Mouse (Mus musculus) midbrain, embryonic 13.5 days (tissue): ENCODE measurements at regions not wholly inside any gene's neighbourhood (a gene's known extent, or its start where the extent isn't known, plus 50 kb on each side); places are given as distances from the start of the nearest gene placed in this dataset.

Source experiments
- ATAC-seq: fragments of 200-750 bp; cut with Nextera tagmentation; 2 replicates; pipeline ENCODE4 v1.8.0; 2017; ENCODE audit warnings: mild to moderate bottlenecking, moderate TSS enrichment, moderate library complexity
- H3K27ac ChIP-seq: fragments of 300-500 bp; sonication (generic); 2 replicates; pipeline ENCODE4 v1.5.1; 2015; ENCODE audit warnings: inconsistent platforms, mild to moderate bottlenecking, moderate library complexity
- H3K27me3 ChIP-seq: fragments of 300-500 bp; sonication (generic); 2 replicates; pipeline ENCODE4 v1.6.1; 2015; ENCODE audit warnings: mild to moderate bottlenecking, inconsistent platforms
- H3K36me3 ChIP-seq: fragments of 300-500 bp; sonication (generic); 2 replicates; pipeline ENCODE4 v1.6.1; 2015; ENCODE audit warnings: mild to moderate bottlenecking, inconsistent platforms
- H3K4me1 ChIP-seq: fragments of 300-500 bp; sonication (generic); replicated peaks from 2 replicates; pipeline ENCODE4 v1.6.1; 2015; ENCODE audit warnings: inconsistent platforms
- H3K4me2 ChIP-seq: fragments of 300-500 bp; sonication (generic); replicated peaks from 2 replicates; pipeline ENCODE4 v1.6.1; 2015; ENCODE audit warnings: moderate library complexity, mild to moderate bottlenecking, inconsistent platforms
- H3K4me3 ChIP-seq: fragments of 300-500 bp; sonication (generic); replicated peaks from 2 replicates; pipeline ENCODE4 v1.5.1; 2015; ENCODE audit warnings: mild to moderate bottlenecking, inconsistent platforms
- H3K9ac ChIP-seq: fragments of 300-500 bp; sonication (generic); replicated peaks from 2 replicates; pipeline ENCODE4 v1.6.1; 2015; ENCODE audit warnings: mild to moderate bottlenecking, inconsistent platforms
- H3K9me3 ChIP-seq: fragments of 300-500 bp; sonication (generic); 2 replicates; pipeline ENCODE4 v1.6.1; 2016; ENCODE audit warnings: mild to moderate bottlenecking, inconsistent platforms
- WGBS: fragments of 180-500 bp; shearing (Covaris S2); methylation state at CpG from one replicate; pipeline ENCODE4 v1.1.7; 2015; 5-methylcytosine and 5-hydroxymethylcytosine counted together

DNA sequence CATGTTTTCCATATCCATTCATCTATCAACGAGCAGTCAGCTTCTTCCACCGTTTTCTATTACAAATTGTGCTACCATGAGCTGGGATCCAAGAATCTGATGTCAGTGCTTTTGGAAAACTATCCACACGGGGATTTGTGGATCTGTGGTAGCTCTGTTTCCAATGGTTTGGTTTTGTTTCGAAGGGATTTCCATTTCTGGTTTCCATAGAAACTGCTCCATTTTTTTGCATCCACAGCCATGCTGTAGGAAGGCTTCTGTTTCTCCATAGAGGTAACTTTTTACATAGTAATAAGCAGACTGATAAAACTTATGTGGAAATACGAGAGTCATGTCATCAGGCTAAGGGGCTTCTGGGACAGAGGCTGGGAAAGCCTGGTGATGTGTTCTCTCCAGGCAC lies 76.1 kb upstream of the Cachd1 start:
- no peak for ATAC-seq
- H3K4me2 ChIP-seq = no peak overlapping the region

DNA sequence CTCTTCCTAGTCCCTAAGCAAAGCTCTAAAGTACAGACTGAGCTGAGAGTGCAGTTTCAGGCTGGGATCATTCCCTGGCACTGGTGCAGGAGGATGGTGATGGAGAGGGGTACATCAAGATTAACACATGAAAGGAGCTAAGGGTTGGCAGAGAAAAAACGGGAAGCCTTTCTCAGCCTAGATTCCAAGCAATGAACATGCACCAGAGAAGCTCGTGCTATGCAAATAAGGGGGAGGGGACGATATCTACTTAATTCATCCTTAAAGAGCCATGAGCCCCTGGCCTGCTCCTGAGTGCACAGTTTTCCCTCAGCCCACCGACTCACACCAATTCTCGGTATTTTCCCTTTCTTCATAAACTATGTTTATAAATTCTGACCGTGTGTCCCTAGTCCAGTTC lies 70.5 kb upstream of the Cachd1 start:
- H3K9ac ChIP-seq = no peak overlapping the region
- WGBS = 25% methylated on average over 6 of the region's 6 CpGs
- H3K27ac ChIP-seq = no peak overlapping the region
- ATAC-seq = 0 out of 2 replicates have a peak, but pooled peaks have one; percentile 45
- no peaks in the 10 kb centered on the region for H3K9me3 ChIP-seq
- no peak overlapping the region for H3K4me3 ChIP-seq
- H3K36me3 ChIP-seq = 0 out of 2 replicates have a peak, but pooled peaks cover 2% of the 10 kb centered on the region
- no peak overlapping the region for H3K4me2 ChIP-seq
- peaks cover 12% of the 10 kb centered on the region for H3K4me1 ChIP-seq
- no peaks in the 10 kb centered on the region; the same call in 1 of the 2 replicates for H3K27me3 ChIP-seq

More for the DNA sequence above, 76.1 kb upstream of the Cachd1 start:
- H3K9ac ChIP-seq = no peak overlapping the region
- 0 out of 2 replicates have a peak, but pooled peaks cover 2% of the 10 kb centered on the region for H3K36me3 ChIP-seq
- no peak overlapping the region for H3K27ac ChIP-seq
- H3K9me3 ChIP-seq = no peaks in the 10 kb centered on the region
- no peaks in the 10 kb centered on the region for H3K27me3 ChIP-seq
- H3K4me1 ChIP-seq = no peaks in the 10 kb centered on the region
- no peak overlapping the region for H3K4me3 ChIP-seq
- WGBS = 70% methylated on average over 5 of the region's 5 CpGs

- H3K9ac ChIP-seq = no peak overlapping the region
- H3K27ac ChIP-seq = no peak overlapping the region
- H3K4me3 ChIP-seq = no peak overlapping the region
- 0 out of 2 replicates have a peak, but pooled peaks cover 2% of the 10 kb centered on the region for H3K36me3 ChIP-seq
- no peak for ATAC-seq
- peaks cover 12% of the 10 kb centered on the region for H3K4me1 ChIP-seq
- H3K9me3 ChIP-seq = no peaks in the 10 kb centered on the region
- 0 out of 2 replicates have a peak overlapping the region, but pooled peaks have one; percentile 22 for H3K4me2 ChIP-seq
- 42% methylated on average over 6 of the region's 6 CpGs for WGBS
- H3K27me3 ChIP-seq = no peaks in the 10 kb centered on the region; the same call in 1 of the 2 replicates
Measured at GRCm38 (mm10) chr4:100707125-100707524, 69.3 kb upstream of the Cachd1 start.

DNA sequence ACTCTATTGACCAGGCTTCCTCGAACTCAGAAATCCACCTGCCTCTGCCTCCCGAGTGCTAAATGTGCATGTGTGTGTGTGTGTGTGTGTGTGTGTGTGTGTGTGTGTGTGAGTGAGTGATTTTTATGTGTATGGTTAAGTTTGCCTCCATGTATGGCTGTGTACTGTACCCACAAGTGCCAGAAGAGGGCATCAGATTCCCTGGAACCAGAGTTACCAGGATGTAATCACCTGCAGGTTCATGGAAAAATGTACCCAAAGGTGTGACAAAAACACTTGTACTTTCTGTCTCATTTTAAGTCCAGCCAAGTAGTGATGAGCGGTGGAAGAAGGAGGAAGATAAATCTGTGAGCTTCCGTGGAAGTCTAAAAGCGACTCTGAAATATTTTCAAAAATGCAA lies 68.2 kb upstream of the Cachd1 start:
- 98% methylated on average over 5 of the region's 5 CpGs for WGBS
- no peak overlapping the region for H3K4me2 ChIP-seq
- H3K36me3 ChIP-seq = no peaks in the 10 kb centered on the region
- no peak overlapping the region for H3K9ac ChIP-seq
- no peak overlapping the region for H3K27ac ChIP-seq
- ATAC-seq = no peak
- H3K4me3 ChIP-seq = no peak overlapping the region
- no peaks in the 10 kb centered on the region; the same call in 1 of the 2 replicates for H3K27me3 ChIP-seq
- H3K4me1 ChIP-seq = peaks cover 12% of the 10 kb centered on the region
- no peaks in the 10 kb centered on the region for H3K9me3 ChIP-seq

DNA sequence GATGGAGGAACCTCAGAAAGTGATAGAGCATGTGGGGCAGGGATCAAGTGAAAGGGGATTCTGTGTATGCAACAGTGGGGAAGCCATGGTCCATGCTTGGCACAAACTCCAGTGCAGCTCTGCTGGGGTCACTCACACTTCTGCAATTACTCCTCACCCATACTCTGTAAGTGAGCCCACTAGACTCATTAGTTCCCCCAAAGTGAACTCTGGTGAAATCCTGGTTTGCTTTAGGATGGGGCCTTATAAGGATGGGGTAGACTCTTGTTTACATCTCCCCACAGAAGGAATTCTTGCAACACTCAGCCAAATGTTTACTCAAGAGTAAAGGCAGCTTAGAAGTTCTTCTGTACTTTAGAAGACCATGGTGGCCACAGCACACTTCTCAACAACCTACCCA lies 62.2 kb upstream of the Cachd1 start:
- Histone ChIP-seq H3K9ac (no peak overlapping the region), H3K4me2 (no peak overlapping the region), H3K36me3 (no peaks in the 10 kb centered on the region), H3K9me3 (no peaks in the 10 kb centered on the region), H3K27me3 (no peaks in the 10 kb centered on the region; the same call in 1 of the 2 replicates), H3K4me3 (no peak overlapping the region), H3K27ac (no peak overlapping the region), H3K4me1 (no peaks in the 10 kb centered on the region)
- no peak for ATAC-seq

DNA sequence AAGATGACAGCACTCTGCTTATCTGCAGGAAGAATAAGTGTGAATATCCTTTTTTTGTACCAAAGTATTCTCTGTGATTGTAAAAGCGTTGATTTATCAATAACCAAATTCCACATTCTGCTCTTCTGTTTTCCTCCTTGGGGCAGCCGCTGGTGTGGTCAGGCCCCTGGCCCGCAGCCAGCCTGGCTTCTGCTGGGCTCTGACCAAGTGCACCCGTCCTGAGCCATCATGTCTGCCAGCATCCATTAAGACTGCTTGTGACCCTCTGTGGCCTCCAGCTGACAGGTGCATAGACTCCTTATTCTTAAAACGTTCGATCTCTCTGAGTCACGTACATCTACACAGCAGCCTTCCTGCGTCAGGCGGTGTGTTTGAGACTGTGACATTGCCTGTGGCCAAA lies 58.9 kb upstream of the Cachd1 start:
- Histone ChIP-seq H3K9me3 (no peaks in the 10 kb centered on the region), H3K4me2 (no peak overlapping the region), H3K4me1 (peaks cover 1% of the 10 kb centered on the region), H3K36me3 (no peaks in the 10 kb centered on the region), H3K27ac (no peak overlapping the region), H3K4me3 (no peak overlapping the region), H3K9ac (no peak overlapping the region), H3K27me3 (no peaks in the 10 kb centered on the region)
- ATAC-seq = no peak
- 86% methylated on average over 9 of the region's 9 CpGs for WGBS

- Histone ChIP-seq H3K4me3 (no peak overlapping the region), H3K27me3 (no peaks in the 10 kb centered on the region), H3K27ac (no peak overlapping the region), H3K4me1 (peaks cover 18% of the 10 kb centered on the region), H3K4me2 (no peak overlapping the region), H3K9me3 (no peaks in the 10 kb centered on the region), H3K36me3 (no peaks in the 10 kb centered on the region), H3K9ac (no peak overlapping the region)
- ATAC-seq = 0 out of 2 replicates have a peak, but pooled peaks have one; percentile 51
- 23% methylated on average over 9 of the region's 9 CpGs for WGBS
Measured at GRCm38 (mm10) chr4:100722532-100722931, 53.9 kb upstream of the Cachd1 start.

GRCm38 (mm10) chr4:100723053-100723452 lies 53.4 kb upstream of the Cachd1 start:
- Histone ChIP-seq H3K4me1 (peaks cover 18% of the 10 kb centered on the region), H3K36me3 (no peaks in the 10 kb centered on the region), H3K9me3 (no peaks in the 10 kb centered on the region), H3K27ac (no peak overlapping the region), H3K9ac (no peak overlapping the region), H3K4me2 (no peak overlapping the region), H3K4me3 (no peak overlapping the region), H3K27me3 (no peaks in the 10 kb centered on the region)
- WGBS = 29% methylated on average over 5 of the region's 5 CpGs
- ATAC-seq = 0 out of 2 replicates have a peak, but pooled peaks have one; percentile 51

- no peak for ATAC-seq
- H3K27me3 ChIP-seq = no peaks in the 10 kb centered on the region
- no peak overlapping the region for H3K9ac ChIP-seq
- H3K4me3 ChIP-seq = no peak overlapping the region
- H3K36me3 ChIP-seq = no peaks in the 10 kb centered on the region
- H3K4me2 ChIP-seq = no peak overlapping the region
- H3K9me3 ChIP-seq = no peaks in the 10 kb centered on the region
- H3K27ac ChIP-seq = peak overlapping the region; percentile 67
- 89% methylated on average over 7 of the region's 7 CpGs for WGBS
- H3K4me1 ChIP-seq = peaks cover 18% of the 10 kb centered on the region
Measured at GRCm38 (mm10) chr4:100725811-100726210, 50.7 kb upstream of the Cachd1 start.

- WGBS = 22% methylated on average over 6 of the region's 6 CpGs
- Histone ChIP-seq H3K27ac (peak overlapping the region; percentile 53; the same call in 1 of the 2 replicates), H3K36me3 (no peaks in the 10 kb centered on the region), H3K4me2 (no peak overlapping the region; the same call in 1 of the 2 replicates), H3K27me3 (no peaks in the 10 kb centered on the region), H3K9me3 (no peaks in the 10 kb centered on the region), H3K4me3 (no peak overlapping the region), H3K9ac (no peak overlapping the region), H3K4me1 (peaks cover 18% of the 10 kb centered on the region)
- peak; percentile 72; the same call in 1 of the 2 replicates for ATAC-seq
Measured at GRCm38 (mm10) chr4:100726496-100726895, 50.0 kb upstream of the Cachd1 start.
